Mouse (Mus musculus) c-Kit-positive CD71-positive TER-119-positive erythroid progenitor cells, embryonic 14.5 days (primary cell): ENCODE data around the gene Sema3b.
A peak's percentile ranks its signal among the peaks of the same experiment; 100 is the strongest.

Source experiments
- DNase-seq: peaks from one replicate; pipeline ENCODE4 v3.0.0-alpha.2; 2013; ENCODE audit warnings: low spot score

Sema3b gene

GRCm38 (mm10) chr9:107608741-107609432, at the start of gene Sema3b:
Gene Sema3b (minus strand): TSS chr9:107609229.
- DNase-seq = no peak

- no peak for DNase-seq
Measured at GRCm38 (mm10) chr9:107658096-107658495, 49.1 kb upstream of the Sema3b start.

GRCm38 (mm10) chr9:107657144-107657543, 48.1 kb upstream of the Sema3b start:
- no peak for DNase-seq

GRCm38 (mm10) chr9:107654585-107654984, 45.6 kb upstream of the Sema3b start:
- DNase-seq = no peak

GRCm38 (mm10) chr9:107653474-107653873, 44.4 kb upstream of the Sema3b start:
- no peak for DNase-seq

- no peak for DNase-seq
Measured at GRCm38 (mm10) chr9:107650708-107651481, 41.9 kb upstream of the Sema3b start.

- no peak for DNase-seq
Measured at GRCm38 (mm10) chr9:107650225-107650624, 41.2 kb upstream of the Sema3b start.

- no peak for DNase-seq
Measured at GRCm38 (mm10) chr9:107648767-107649166, 39.7 kb upstream of the Sema3b start.

- no peak for DNase-seq
Measured at GRCm38 (mm10) chr9:107646975-107647374, 37.9 kb upstream of the Sema3b start.

- peak; percentile 83 for DNase-seq
Measured at GRCm38 (mm10) chr9:107645577-107645976, 36.5 kb upstream of the Sema3b start.

- no peak for DNase-seq
Measured at GRCm38 (mm10) chr9:107645153-107645510, 36.1 kb upstream of the Sema3b start.

- peak; percentile 90 for DNase-seq
Measured at GRCm38 (mm10) chr9:107644495-107645152, 35.6 kb upstream of the Sema3b start.

GRCm38 (mm10) chr9:107643544-107644214, 34.6 kb upstream of the Sema3b start:
- DNase-seq = no peak

- DNase-seq = no peak
Measured at GRCm38 (mm10) chr9:107641666-107642065, 32.6 kb upstream of the Sema3b start.

- no peak for DNase-seq
Measured at GRCm38 (mm10) chr9:107640257-107640772, 31.3 kb upstream of the Sema3b start.

GRCm38 (mm10) chr9:107637070-107637469, 28.0 kb upstream of the Sema3b start:
- no peak for DNase-seq

- peak; percentile 97 for DNase-seq
Measured at GRCm38 (mm10) chr9:107635279-107636028, 26.4 kb upstream of the Sema3b start, which contains the start of gene Gnai2. Gene Gnai2 (minus strand): TSS chr9:107635367.

GRCm38 (mm10) chr9:107634406-107635278, 25.6 kb upstream of the Sema3b start:
- peak; percentile 37 for DNase-seq

GRCm38 (mm10) chr9:107633661-107634405, 24.8 kb upstream of the Sema3b start:
- no peak for DNase-seq
